Mouse (Mus musculus) cortical plate, adult 2 months (tissue): ENCODE data around the gene Pbld2. TPM values are rescaled to one million over a fixed set of nuclear protein-coding genes. Genes with fewer than 3 reads are reported as not detected.

ENCODE experiments used
- H3K27ac ChIP-seq: fragments of 200-500 bp; 2 replicates; pipeline ENCODE4 v1.5.1; 2012; ENCODE audit warnings: low read length, control low read depth, inconsistent platforms; ENCODE audit not compliant: insufficient read depth
- H3K4me1 ChIP-seq: fragments of 200-500 bp; 2 replicates; pipeline ENCODE4 v1.6.1; 2011; ENCODE audit warnings: low read length; ENCODE audit not compliant: control insufficient read depth, insufficient read depth
- H3K4me3 ChIP-seq: fragments of 200-500 bp; 2 replicates; pipeline ENCODE4 v1.5.1; 2011; ENCODE audit warnings: mild to moderate bottlenecking, low read length, control low read depth; ENCODE audit not compliant: insufficient read depth
- CTCF ChIP-seq: fragments of 200-500 bp; IDR thresholded peaks from 2 replicates; pipeline ENCODE4 v1.5.1; 2011; ENCODE audit warnings: mild to moderate bottlenecking, control low read depth, low read length; ENCODE audit not compliant: insufficient read depth; ENCODE audit errors: extremely low read depth
- POLR2A ChIP-seq: fragments of 200-500 bp; IDR thresholded peaks from 2 replicates; pipeline ENCODE4 v1.6.1; 2011; ENCODE audit warnings: mild to moderate bottlenecking, low read length, control low read depth; ENCODE audit not compliant: insufficient read depth; ENCODE audit errors: extremely low read depth
- polyA plus RNA-seq: library from polyadenylated mRNA; depleted of rRNA; stranded (reverse); fragments of >200 nt; gene quantifications from 2 replicates; pipeline ENCODE4 v1.2.3, GENCODE M21; 2012; rRNA removed

The Pbld2 gene
- polyA plus RNA-seq = 3.1 TPM in 2 replicates

DNA sequence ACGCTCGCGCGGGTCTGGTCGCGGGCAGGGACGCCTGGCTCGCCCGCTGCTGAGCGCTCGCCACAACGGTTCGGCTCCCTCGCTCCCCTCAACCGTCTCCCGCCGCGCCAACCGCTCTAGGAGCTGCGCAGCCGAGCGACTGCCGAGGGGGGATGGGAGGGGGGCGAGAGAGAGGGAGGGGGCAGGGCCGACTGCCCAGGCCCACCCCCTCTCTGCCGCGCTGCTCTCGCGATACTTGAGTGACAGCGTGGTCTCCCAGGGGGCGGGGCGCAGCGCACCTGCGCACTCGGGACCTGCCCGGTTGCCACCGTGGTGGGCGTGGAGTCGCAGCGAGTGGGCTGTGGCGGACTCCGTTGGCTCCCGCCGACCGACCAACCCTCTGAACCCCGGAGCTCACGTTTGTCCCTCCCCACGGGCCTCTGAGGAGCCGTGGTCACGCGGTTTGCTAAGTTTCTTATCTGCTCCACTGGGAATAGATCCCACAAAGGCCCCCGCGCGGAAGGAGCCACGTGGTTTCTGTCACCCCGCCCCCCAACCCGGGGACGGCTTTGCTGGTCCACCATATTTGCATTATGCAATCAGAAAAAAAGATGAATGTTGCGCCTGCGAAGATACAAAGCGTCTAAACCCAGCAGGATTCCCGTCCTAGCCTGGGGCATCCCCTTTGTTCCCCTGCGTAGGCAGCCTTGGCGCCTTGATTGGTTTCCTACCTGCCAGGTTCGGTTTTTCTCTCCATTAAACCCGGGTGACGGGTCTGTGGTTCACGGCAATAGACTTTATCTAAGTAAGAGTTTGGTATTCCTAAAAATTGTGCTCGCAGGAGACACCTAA, at the start of gene Pbld2, which contains the start of gene Hnrnph3:
TSS of gene Pbld2 (plus strand) at position 567 of the 831 bp plus-strand sequence.
TSS of gene Hnrnph3 (minus strand) at position 469 of the 831 bp plus-strand sequence.
- Histone ChIP-seq H3K4me3 (peak within 1 kb of the TSS; percentile 72), H3K27ac (peak within 1 kb of the TSS; percentile 99), H3K4me1 (peaks cover 4% of the 10 kb centered on the region)
- TF ChIP-seq CTCF (no peak), POLR2A (peak; percentile 77)

DNA sequence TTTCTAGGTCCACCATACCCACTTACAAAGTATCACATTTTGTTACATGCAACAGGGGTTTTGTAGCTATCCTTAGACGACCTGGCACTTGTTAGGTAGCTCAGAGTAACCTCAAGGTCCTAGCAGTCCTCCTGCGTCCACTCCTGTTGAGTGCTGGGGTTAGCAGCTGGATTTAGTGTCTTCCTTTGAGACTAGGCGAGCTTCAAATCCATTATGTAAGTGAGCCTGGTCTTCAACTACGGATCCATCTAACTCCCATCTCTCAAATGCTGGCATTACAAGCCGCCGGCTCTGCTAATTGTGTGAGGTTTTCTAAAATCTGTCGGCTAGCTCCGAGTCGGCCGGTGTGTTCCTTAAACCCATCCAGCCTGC, 44.5 kb upstream of the Pbld2 start:
- TF ChIP-seq CTCF = no peak
- no peak for TF ChIP-seq POLR2A
- Histone ChIP-seq H3K4me3 (peak overlapping the region; percentile 62), H3K4me1 (peaks cover 7% of the 10 kb centered on the region), H3K27ac (peak overlapping the region; percentile 73)

DNA sequence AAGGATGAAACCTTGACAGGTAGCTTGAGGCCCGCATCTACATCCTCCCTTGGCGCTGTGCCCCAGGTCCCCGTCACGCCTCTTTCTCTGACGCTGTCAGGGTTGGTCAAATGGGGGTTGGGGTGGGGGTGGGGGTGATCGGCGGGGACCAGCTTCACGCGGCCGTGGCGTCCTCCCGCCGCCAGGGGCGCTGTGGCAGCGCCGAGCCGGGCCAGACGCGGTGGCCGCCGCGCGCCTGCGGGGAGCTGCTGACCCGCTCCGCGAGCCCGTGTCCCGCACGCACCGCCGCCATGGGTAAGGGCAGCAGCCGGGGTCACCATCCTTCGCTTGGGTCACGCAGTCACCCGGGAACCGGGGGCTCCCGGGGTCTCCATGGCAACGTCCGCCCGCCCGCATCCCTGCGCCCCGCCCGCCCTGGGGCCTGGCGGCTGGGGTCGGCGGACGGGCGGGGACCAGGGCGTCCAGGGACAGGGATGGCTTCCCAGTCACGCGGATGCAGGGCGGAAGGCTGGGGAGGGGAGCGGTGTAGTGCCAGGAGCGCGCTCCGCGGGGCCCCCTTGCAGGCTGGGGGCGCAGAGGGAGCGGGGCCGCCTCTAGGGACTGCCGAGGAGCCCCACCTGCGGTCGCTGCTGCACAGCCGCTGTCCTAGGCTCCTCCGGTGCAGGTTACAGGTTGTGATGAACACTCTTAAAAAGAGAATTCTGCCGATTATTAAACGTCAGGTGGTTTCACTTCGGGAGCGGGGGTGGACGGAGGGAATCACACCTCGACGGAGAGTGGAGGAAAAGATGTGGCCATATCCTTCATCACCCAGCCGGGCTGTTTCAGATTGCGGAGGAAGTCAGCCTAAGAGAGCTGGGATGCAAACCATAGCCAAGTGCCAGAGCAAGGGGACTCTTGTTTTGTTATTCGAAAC, 43.8 kb upstream of the Pbld2 start, which contains the start of gene Rufy2:
TSS of gene Rufy2 (plus strand) at position 185 of the 916 bp plus-strand sequence.
- Histone ChIP-seq H3K4me3 (peak within 1 kb of the TSS; percentile 62), H3K4me1 (peaks cover 7% of the 10 kb centered on the region)

DNA sequence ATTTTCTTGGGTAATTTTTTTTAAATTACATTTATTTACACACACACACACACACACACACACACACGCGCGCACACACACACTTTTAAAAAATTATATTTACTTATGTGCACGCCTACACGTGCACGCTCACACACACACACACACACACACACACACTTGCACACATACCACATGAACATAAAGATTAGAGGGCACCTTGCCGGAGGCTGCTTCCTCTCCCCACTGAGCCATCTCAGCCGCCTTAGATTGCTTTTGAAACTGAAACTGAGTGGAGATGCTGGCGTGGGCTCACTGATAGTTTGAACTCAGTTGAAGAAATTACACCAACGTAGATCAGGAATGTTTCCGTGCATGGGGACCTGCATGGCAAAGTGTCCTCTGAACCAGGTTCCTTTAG, 40.0 kb upstream of the Pbld2 start:
- H3K4me1 ChIP-seq = peaks cover 7% of the 10 kb centered on the region
- TF ChIP-seq CTCF = no peak
- no peak for TF ChIP-seq POLR2A
- no peak overlapping the region for H3K27ac ChIP-seq
- no peak overlapping the region for H3K4me3 ChIP-seq

More for the DNA sequence above, 43.8 kb upstream of the Pbld2 start, which contains the start of gene Rufy2:
- H3K27ac ChIP-seq = peak within 1 kb of the TSS; percentile 78
- TF ChIP-seq POLR2A (peak; percentile 65; the same call in 1 of the 2 replicates), CTCF (peak; percentile 31; the same call in 1 of the 2 replicates)

DNA sequence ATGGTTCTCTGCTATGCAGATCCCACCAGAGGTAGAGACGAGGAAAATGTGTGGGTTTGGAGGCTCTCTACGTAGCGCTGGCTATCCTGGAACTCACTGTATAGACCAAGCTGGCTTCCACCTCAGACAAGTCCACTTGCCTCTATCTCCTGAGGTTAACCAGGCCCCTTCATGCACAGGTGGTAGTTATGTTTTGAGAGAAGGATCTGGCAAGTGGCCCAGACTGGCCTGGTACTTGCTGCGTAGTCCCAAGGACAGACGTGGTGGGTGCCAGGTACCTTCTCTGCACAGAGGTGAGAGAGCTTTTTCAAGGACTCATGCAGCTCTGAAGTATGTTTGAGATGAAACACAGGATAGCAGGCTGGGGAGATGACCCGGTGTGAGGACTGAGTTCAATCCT, 39.6 kb upstream of the Pbld2 start:
- TF ChIP-seq CTCF (no peak), POLR2A (no peak)
- Histone ChIP-seq H3K4me1 (peaks cover 7% of the 10 kb centered on the region), H3K4me3 (no peak overlapping the region), H3K27ac (no peak overlapping the region)

DNA sequence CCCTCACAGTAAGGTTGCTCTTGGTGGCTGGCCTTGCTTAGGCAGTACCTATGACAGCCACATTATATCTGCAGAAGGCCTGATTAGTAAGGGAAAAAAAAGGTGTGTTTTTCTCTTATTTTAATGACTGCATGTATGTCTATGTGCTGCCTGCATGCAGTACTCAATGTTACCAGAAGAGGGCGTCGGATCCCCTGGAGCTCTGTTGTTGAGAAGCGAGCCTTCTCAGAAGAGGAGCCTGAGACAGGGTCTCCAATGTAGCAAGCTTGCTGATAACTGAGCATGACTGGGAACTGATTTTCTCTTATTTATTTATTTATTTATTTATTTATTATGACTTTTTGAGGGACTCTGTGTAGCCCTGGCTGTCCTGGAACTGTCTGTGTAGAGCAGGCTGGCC, 36.8 kb upstream of the Pbld2 start:
- Histone ChIP-seq H3K4me1 (no peaks in the 10 kb centered on the region; the same call in 1 of the 2 replicates), H3K4me3 (no peak overlapping the region), H3K27ac (no peak overlapping the region)
- TF ChIP-seq CTCF (peak; percentile 30), POLR2A (no peak)

DNA sequence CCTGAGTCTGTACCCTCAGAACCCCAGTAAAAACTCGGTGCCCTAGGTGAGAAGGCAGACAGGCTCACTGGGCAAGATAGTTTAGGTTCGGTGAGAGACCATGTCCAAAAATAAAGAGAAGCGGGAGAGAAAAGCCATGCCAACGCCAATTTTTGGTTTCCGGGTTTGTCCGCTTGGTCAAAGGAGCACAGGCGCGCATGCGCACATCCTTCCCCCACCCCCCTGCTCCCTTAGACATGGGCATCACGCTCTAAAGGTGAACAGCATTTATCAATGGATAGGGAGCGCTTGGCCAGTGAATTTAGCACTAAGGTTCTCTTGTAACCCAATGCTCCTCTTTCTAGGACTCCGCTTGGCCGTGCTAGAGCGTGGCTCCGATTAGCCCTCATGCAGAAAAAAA, 33.5 kb upstream of the Pbld2 start:
- no peak overlapping the region for H3K4me3 ChIP-seq
- no peak overlapping the region for H3K27ac ChIP-seq
- no peak for TF ChIP-seq CTCF
- TF ChIP-seq POLR2A = no peak
- H3K4me1 ChIP-seq = no peaks in the 10 kb centered on the region; the same call in 1 of the 2 replicates

DNA sequence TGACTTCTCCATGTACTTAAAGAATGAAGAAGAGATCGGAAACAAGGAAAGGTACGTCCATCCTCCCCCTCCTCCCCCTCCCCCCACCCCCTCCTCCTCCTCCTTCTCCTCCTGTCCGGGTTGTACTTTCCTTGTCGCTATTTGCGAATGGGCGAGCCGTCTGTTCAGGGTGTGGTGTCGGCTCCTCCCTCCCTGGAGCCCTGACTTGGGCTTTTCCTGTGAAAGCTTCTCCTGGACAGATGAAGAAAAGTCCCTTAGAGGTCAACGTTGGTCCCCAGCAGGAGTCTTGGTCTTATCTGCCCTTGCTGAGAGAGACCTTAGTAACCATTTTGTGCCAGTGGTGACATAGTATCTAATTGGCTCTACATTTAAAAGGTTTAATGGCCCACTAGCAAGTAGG, 30.1 kb upstream of the Pbld2 start:
- TF ChIP-seq CTCF (no peak), POLR2A (no peak)
- no peak overlapping the region for H3K4me3 ChIP-seq
- no peaks in the 10 kb centered on the region for H3K4me1 ChIP-seq
- H3K27ac ChIP-seq = no peak overlapping the region

DNA sequence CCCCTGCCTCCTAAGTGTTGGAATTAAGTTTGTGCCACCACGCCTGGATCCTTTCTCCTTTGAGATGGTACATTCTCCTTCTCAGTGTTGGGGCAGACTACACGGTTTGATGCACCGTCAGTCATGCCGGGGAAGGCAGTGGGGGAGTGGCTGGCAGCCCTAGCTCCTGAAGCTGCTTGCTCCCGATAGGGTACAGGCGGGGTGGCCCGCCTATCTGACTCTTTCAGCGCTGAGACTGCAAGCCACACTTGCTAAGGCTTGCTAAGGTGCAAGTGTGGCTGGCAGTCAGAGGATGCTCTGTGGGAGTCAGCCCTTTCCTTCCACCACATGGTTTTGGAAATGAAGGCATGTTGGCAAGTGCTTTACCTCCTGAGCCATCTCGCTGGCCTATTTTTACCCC, 23.5 kb upstream of the Pbld2 start:
- H3K4me3 ChIP-seq = no peak overlapping the region
- H3K4me1 ChIP-seq = peaks cover 2% of the 10 kb centered on the region; the same call in 1 of the 2 replicates
- TF ChIP-seq CTCF (no peak), POLR2A (no peak)
- H3K27ac ChIP-seq = no peak overlapping the region

DNA sequence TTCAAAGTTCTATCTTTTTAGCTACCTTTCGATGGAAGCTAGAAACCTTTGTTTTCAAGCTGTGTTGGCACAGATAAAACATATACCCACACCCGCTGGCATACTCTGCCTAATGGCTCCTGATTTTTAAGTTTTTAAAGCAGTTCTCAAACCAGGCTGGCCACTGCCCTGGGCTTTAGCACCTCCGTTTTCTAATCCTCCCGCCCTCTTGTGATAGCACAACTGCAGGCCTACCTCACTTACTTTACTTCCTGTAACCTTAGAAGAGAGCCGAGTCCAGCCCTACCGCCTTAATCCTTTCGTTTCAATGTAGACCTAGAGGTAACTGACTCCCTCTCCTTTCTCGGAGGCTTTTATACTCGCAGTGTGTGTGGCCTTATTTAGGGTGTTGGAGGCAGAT, 20.9 kb upstream of the Pbld2 start:
- H3K4me1 ChIP-seq = peaks cover 2% of the 10 kb centered on the region; the same call in 1 of the 2 replicates
- no peak overlapping the region for H3K4me3 ChIP-seq
- no peak for TF ChIP-seq CTCF
- no peak for TF ChIP-seq POLR2A
- no peak overlapping the region for H3K27ac ChIP-seq
